Mouse (Mus musculus) kidney, embryonic 14.5 days (tissue): ENCODE data around the gene Gbx2. TPM values are rescaled to one million over a fixed set of nuclear protein-coding genes. Genes with fewer than 3 reads are reported as not detected.

Experiments used
- ATAC-seq: fragments of 200-750 bp; cut with Nextera tagmentation; 2 replicates; pipeline ENCODE4 v1.8.0; 2017; ENCODE audit warnings: moderate number of reproducible peaks, mild to moderate bottlenecking, moderate TSS enrichment, moderate library complexity; ENCODE audit not compliant: low FRiP score, low TSS enrichment
- H3K27ac ChIP-seq: fragments of 300-500 bp; sonication (generic); 2 replicates; pipeline ENCODE4 v1.5.1; 2014; ENCODE audit warnings: low read depth, mild to moderate bottlenecking, low read length, moderate library complexity, mixed read lengths
- H3K27me3 ChIP-seq: fragments of 300-500 bp; sonication (generic); 2 replicates; pipeline ENCODE4 v1.6.1; 2014; ENCODE audit warnings: mild to moderate bottlenecking, low read length; ENCODE audit not compliant: control insufficient read depth, insufficient read depth
- H3K36me3 ChIP-seq: fragments of 300-500 bp; sonication (generic); 2 replicates; pipeline ENCODE4 v1.6.1; 2014; ENCODE audit warnings: low read length, mixed read lengths; ENCODE audit not compliant: control insufficient read depth, insufficient read depth
- H3K4me1 ChIP-seq: fragments of 300-500 bp; sonication (generic); 2 replicates; pipeline ENCODE4 v1.6.1; 2014; ENCODE audit warnings: low read length, mixed read lengths; ENCODE audit not compliant: control insufficient read depth, insufficient read depth
- H3K4me2 ChIP-seq: fragments of 300-500 bp; sonication (generic); replicated peaks from 2 replicates; pipeline ENCODE4 v1.6.1; 2014; ENCODE audit warnings: low read depth, mild to moderate bottlenecking, low read length
- H3K4me3 ChIP-seq: fragments of 300-500 bp; sonication (generic); 2 replicates; pipeline ENCODE4 v1.5.1; 2014; ENCODE audit warnings: mild to moderate bottlenecking, low read length
- H3K9ac ChIP-seq: fragments of 300-500 bp; sonication (generic); 2 replicates; pipeline ENCODE4 v1.6.1; 2014; ENCODE audit warnings: low read depth, mild to moderate bottlenecking, low read length, moderate library complexity
- H3K9me3 ChIP-seq: fragments of 300-500 bp; sonication (generic); 2 replicates; pipeline ENCODE4 v1.6.1; 2016; ENCODE audit warnings: low read length; ENCODE audit not compliant: control insufficient read depth
- WGBS: fragments of 180-500 bp; shearing (Covaris S2); extraction: QIAGEN DNeasy Blood & Tissue Kit; methylation state at CpG from one replicate; pipeline ENCODE4 v1.1.7; 2014; 5-methylcytosine and 5-hydroxymethylcytosine counted together
- polyA plus RNA-seq: library from polyadenylated mRNA; unstranded; fragments of >200 nt; fragmentation: Nextera tagmentation; extraction: Ambion mirVana; gene quantifications from 2 replicates; pipeline ENCODE4 v1.2.1, GENCODE M21; 2014

The Gbx2 gene
- 0.10 and 0.18 TPM in 2 replicates for polyA plus RNA-seq

DNA sequence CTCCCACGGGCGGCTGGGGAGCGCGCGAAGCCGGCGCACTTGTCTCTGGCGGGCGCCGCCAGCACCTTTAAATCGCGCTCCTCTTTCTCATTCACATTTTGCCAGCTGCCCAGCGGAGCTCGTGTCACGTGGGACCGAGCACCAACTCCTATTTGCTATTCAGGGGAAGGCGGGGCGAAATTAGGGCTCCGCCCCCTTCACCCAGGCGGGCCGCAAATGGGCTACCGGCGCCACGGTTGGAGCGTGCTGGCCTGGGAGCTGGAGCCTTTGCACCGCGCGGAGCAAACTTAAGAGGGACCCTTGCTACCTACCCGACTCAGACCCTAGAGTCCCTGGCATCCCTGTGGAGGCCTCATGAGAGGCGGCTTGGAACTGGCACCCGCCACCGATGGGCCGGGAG, at the start of gene Gbx2:
Gene Gbx2 (minus strand): TSS at position 60 of the 400 bp plus-strand sequence.
- Histone ChIP-seq H3K27ac (no peak within 1 kb of the TSS), H3K4me2 (peak within 1 kb of the TSS; percentile 84), H3K4me3 (peak within 1 kb of the TSS; percentile 49), H3K9ac (0 out of 2 replicates have a peak within 1 kb of the TSS, but pooled peaks have one; percentile 18), H3K9me3 (no peaks in the 10 kb centered on the region), H3K4me1 (peaks cover 23% of the 10 kb centered on the region; the same call in 1 of the 2 replicates), H3K27me3 (peaks cover 97% of the 10 kb centered on the region), H3K36me3 (no peaks in the 10 kb centered on the region)
- WGBS, result under 1% methylated on average over 33 of the region's 33 CpGs
- peak; percentile 47; the same call in 1 of the 2 replicates for ATAC-seq

- Histone ChIP-seq H3K9ac (no peak overlapping the region), H3K27ac (no peak overlapping the region), H3K4me3 (no peak overlapping the region), H3K36me3 (no peaks in the 10 kb centered on the region), H3K4me2 (no peak overlapping the region), H3K4me1 (no peaks in the 10 kb centered on the region), H3K9me3 (no peaks in the 10 kb centered on the region), H3K27me3 (no peaks in the 10 kb centered on the region; the same call in 1 of the 2 replicates)
- ATAC-seq, result no peak
- 91% methylated on average over 8 of the region's 8 CpGs for WGBS
Observed at GRCm38 (mm10) chr1:89977261-89977660, 46.3 kb upstream of the Gbx2 start.

GRCm38 (mm10) chr1:89976411-89976810, 45.4 kb upstream of the Gbx2 start:
- no peak overlapping the region for H3K9ac ChIP-seq
- no peaks in the 10 kb centered on the region for H3K36me3 ChIP-seq
- H3K27ac ChIP-seq, result no peak overlapping the region
- H3K4me2 ChIP-seq, result no peak overlapping the region
- ATAC-seq, result no peak
- H3K9me3 ChIP-seq, result no peaks in the 10 kb centered on the region
- no peaks in the 10 kb centered on the region for H3K4me1 ChIP-seq
- no peak overlapping the region for H3K4me3 ChIP-seq
- 84% methylated on average over 8 of the region's 8 CpGs for WGBS
- H3K27me3 ChIP-seq, result peaks cover 3% of the 10 kb centered on the region

DNA sequence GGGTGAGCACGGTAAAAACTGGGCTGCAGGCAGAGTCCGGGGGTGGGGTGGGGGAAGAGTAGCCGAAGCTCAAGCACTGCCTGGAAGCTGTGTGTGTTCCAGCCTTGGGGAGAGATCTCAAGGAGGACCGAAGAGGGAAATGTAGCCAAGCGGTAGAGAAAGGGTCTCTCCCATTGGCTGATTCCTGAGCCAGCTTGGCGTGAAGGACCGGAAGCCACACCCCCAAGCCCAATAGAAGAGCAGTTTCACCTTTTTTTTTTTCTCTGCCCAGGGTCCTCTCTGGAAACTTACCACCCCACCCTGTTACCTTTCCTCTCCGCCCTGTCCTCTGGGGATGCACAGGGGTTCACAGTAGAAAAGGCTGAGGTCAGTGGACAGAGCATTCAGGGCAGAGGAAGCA, 43.6 kb upstream of the Gbx2 start:
- ATAC-seq, result no peak
- Histone ChIP-seq H3K36me3 (no peaks in the 10 kb centered on the region), H3K27me3 (peaks cover 21% of the 10 kb centered on the region), H3K4me3 (no peak overlapping the region), H3K4me2 (no peak overlapping the region), H3K27ac (no peak overlapping the region), H3K9me3 (no peaks in the 10 kb centered on the region), H3K9ac (no peak overlapping the region), H3K4me1 (no peaks in the 10 kb centered on the region)
- WGBS, result 65% methylated on average over 8 of the region's 8 CpGs

- WGBS, result 38% methylated on average over 8 of the region's 8 CpGs
- ATAC-seq, result no peak
Observed at GRCm38 (mm10) chr1:89971848-89972247, 40.9 kb upstream of the Gbx2 start.

DNA sequence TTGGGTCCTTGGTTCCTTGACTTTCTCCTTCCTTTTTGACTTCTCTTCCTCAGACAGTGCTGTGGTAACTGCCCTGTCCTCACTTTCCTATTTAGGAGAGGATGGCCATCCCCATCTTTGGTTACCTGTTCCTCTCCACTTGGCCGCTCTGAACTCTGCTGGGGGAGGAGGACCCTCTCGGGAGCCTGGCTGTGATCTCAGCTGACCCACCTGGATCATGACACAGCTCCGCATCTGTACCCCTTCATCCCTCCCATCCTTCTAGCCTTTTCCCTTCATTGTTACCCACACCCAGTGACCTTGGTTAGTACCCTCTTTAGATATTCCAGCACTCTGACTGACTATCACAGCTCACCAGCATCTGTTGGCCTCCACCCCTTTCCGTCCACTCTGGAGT, 38.7 kb upstream of the Gbx2 start:
- H3K4me3 ChIP-seq, result no peak overlapping the region
- 72% methylated on average over 4 of the region's 4 CpGs for WGBS
- H3K27me3 ChIP-seq, result peaks cover 54% of the 10 kb centered on the region

More at GRCm38 (mm10) chr1:89971848-89972247, 40.9 kb upstream of the Gbx2 start:
- H3K4me1 ChIP-seq, result no peaks in the 10 kb centered on the region
- no peak overlapping the region for H3K4me3 ChIP-seq
- H3K36me3 ChIP-seq, result no peaks in the 10 kb centered on the region
- no peaks in the 10 kb centered on the region for H3K9me3 ChIP-seq
- no peak overlapping the region for H3K9ac ChIP-seq
- H3K27ac ChIP-seq, result no peak overlapping the region
- H3K27me3 ChIP-seq, result peaks cover 46% of the 10 kb centered on the region
- H3K4me2 ChIP-seq, result no peak overlapping the region

GRCm38 (mm10) chr1:89969072-89969713, 38.2 kb upstream of the Gbx2 start:
- Histone ChIP-seq H3K4me2 (no peak overlapping the region), H3K27ac (no peak overlapping the region), H3K36me3 (no peaks in the 10 kb centered on the region), H3K4me1 (no peaks in the 10 kb centered on the region), H3K27me3 (peaks cover 54% of the 10 kb centered on the region), H3K9ac (no peak overlapping the region), H3K4me3 (no peak overlapping the region), H3K9me3 (no peaks in the 10 kb centered on the region)
- WGBS, result 47% methylated on average over 10 of the region's 10 CpGs
- ATAC-seq, result no peak

More for the DNA sequence above, 38.7 kb upstream of the Gbx2 start:
- no peak overlapping the region for H3K9ac ChIP-seq
- no peak overlapping the region for H3K27ac ChIP-seq
- ATAC-seq, result no peak
- H3K9me3 ChIP-seq, result no peaks in the 10 kb centered on the region
- no peaks in the 10 kb centered on the region for H3K4me1 ChIP-seq
- H3K4me2 ChIP-seq, result no peak overlapping the region
- no peaks in the 10 kb centered on the region for H3K36me3 ChIP-seq

DNA sequence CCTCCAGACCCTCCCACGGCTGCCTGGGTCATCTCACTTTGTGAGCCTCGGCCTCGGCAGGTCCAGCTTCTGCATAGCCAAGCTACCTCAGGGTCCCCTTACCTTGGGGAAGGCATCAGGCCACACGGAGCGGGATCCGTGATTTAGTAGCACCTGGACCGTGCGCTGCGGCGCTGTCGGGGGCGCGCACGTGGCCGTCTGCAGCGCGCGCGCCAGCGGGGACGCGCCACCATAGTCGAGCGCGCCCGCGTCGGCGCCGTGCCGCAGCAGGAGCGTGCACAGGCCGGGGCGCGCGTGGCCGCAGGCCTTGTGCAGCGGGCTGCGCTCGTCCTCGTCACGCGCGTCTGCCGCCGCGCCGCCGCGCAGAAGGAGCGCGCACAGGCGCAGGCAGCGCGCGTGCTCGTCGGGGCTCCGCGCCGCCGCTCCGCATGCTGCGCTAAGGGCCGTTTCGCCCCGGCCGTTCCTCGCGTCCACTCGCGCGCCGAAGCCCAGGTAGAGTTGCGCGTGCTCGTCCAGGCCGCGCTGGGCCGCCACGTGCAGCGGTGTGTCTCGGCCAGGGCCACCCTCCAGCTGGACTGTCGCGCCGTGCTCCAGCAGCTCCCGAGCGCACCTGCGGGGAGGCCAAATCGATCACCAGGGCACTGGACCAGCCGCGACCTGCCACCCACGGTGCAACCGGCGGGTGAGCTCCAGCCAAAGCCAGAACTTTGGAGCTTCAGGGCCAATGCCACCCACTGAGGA, 37.3 kb upstream of the Gbx2 start:
- ATAC-seq, result peak; percentile 59
- peak overlapping the region; percentile 56 for H3K9ac ChIP-seq
- H3K4me1 ChIP-seq, result no peaks in the 10 kb centered on the region
- H3K9me3 ChIP-seq, result no peaks in the 10 kb centered on the region
- under 1% methylated on average over 79 of the region's 95 CpGs for WGBS
- peak overlapping the region; percentile 100 for H3K4me2 ChIP-seq
- H3K4me3 ChIP-seq, result peak overlapping the region; percentile 62
- H3K36me3 ChIP-seq, result no peaks in the 10 kb centered on the region
- H3K27ac ChIP-seq, result no peak overlapping the region
- peaks cover 55% of the 10 kb centered on the region for H3K27me3 ChIP-seq

- 13% methylated on average over 9 of the region's 9 CpGs for WGBS
- no peaks in the 10 kb centered on the region for H3K36me3 ChIP-seq
- no peaks in the 10 kb centered on the region for H3K4me1 ChIP-seq
- no peak for ATAC-seq
- H3K9ac ChIP-seq, result no peak overlapping the region
- no peak overlapping the region for H3K27ac ChIP-seq
- no peaks in the 10 kb centered on the region for H3K9me3 ChIP-seq
- H3K4me3 ChIP-seq, result peak overlapping the region; percentile 62
- H3K27me3 ChIP-seq, result peaks cover 60% of the 10 kb centered on the region
- peak overlapping the region; percentile 100 for H3K4me2 ChIP-seq
Observed at GRCm38 (mm10) chr1:89967585-89967984, 36.6 kb upstream of the Gbx2 start.
